Mouse (Mus musculus): ENCODE results near the gene Sh3bp5. TPM values are rescaled to one million over a fixed set of nuclear protein-coding genes. Genes with fewer than 3 reads are reported as not detected.

Gene Sh3bp5
- polyA plus RNA-seq, 1 experiment = 99.5 TPM

GRCm38 (mm10) chr14:31396428-31396827 is 39.5 kb downstream of the Sh3bp5 start:
- TF ChIP-seq CTCF (IDR thresholded peaks at IDR 0.05; ENCODE audit: low read depth, low read length) (no peak), POLR2A (IDR thresholded peaks at IDR 0.05; ENCODE audit: borderline replicate concordance, low read depth, low read length) (no peak)
- H3K27ac ChIP-seq (ENCODE audit: insufficient read depth, low read depth, low read length) = no peak overlapping the region
- peaks cover 36% of the 10 kb centered on the region for H3K4me1 ChIP-seq (ENCODE audit: control insufficient read depth, insufficient read depth, low read length)
- H3K4me3 ChIP-seq (ENCODE audit: insufficient read depth, low read length) = no peak overlapping the region

GRCm38 (mm10) chr14:31395629-31396199 is 40.2 kb downstream of the Sh3bp5 start:
- Histone ChIP-seq H3K4me1 (ENCODE audit: control insufficient read depth, insufficient read depth, low read length) (peaks cover 34% of the 10 kb centered on the region), H3K4me3 (ENCODE audit: insufficient read depth, low read length) (no peak overlapping the region), H3K27ac (ENCODE audit: insufficient read depth, low read depth, low read length) (no peak overlapping the region)
- no peak for TF ChIP-seq CTCF (IDR thresholded peaks at IDR 0.05; ENCODE audit: low read depth, low read length)
- no peak for TF ChIP-seq POLR2A (IDR thresholded peaks at IDR 0.05; ENCODE audit: borderline replicate concordance, low read depth, low read length)

- TF ChIP-seq CTCF (IDR thresholded peaks at IDR 0.05; ENCODE audit: low read depth, low read length) (peak; percentile 6; the same call in 1 of the 2 replicates), POLR2A (IDR thresholded peaks at IDR 0.05; ENCODE audit: borderline replicate concordance, low read depth, low read length) (no peak)
Measured at GRCm38 (mm10) chr14:31394822-31395532, 40.9 kb downstream of the Sh3bp5 start.

GRCm38 (mm10) chr14:31393936-31394630 is 41.8 kb downstream of the Sh3bp5 start:
- H3K4me1 ChIP-seq (ENCODE audit: control insufficient read depth, insufficient read depth, low read length) = peaks cover 50% of the 10 kb centered on the region
- no peak overlapping the region for H3K27ac ChIP-seq (ENCODE audit: insufficient read depth, low read depth, low read length)
- H3K4me3 ChIP-seq (ENCODE audit: insufficient read depth, low read length) = no peak overlapping the region
- TF ChIP-seq POLR2A (IDR thresholded peaks at IDR 0.05; ENCODE audit: borderline replicate concordance, low read depth, low read length) = no peak
- no peak for TF ChIP-seq CTCF (IDR thresholded peaks at IDR 0.05; ENCODE audit: low read depth, low read length)

More at GRCm38 (mm10) chr14:31394822-31395532, 40.9 kb downstream of the Sh3bp5 start:
- no peak overlapping the region for H3K27ac ChIP-seq (ENCODE audit: insufficient read depth, low read depth, low read length)
- H3K4me3 ChIP-seq (ENCODE audit: insufficient read depth, low read length) = no peak overlapping the region
- peaks cover 42% of the 10 kb centered on the region for H3K4me1 ChIP-seq (ENCODE audit: control insufficient read depth, insufficient read depth, low read length)

- Histone ChIP-seq H3K4me3 (ENCODE audit: insufficient read depth, low read length) (no peak overlapping the region), H3K27ac (ENCODE audit: insufficient read depth, low read depth, low read length) (peak overlapping the region; percentile 76), H3K4me1 (ENCODE audit: control insufficient read depth, insufficient read depth, low read length) (peaks cover 50% of the 10 kb centered on the region)
- TF ChIP-seq POLR2A (IDR thresholded peaks at IDR 0.05; ENCODE audit: borderline replicate concordance, low read depth, low read length) = no peak
- TF ChIP-seq CTCF (IDR thresholded peaks at IDR 0.05; ENCODE audit: low read depth, low read length) = no peak
Measured at GRCm38 (mm10) chr14:31393546-31393890, 42.4 kb downstream of the Sh3bp5 start.

- Histone ChIP-seq H3K27ac (ENCODE audit: insufficient read depth, low read depth, low read length) (peak overlapping the region; percentile 76), H3K4me1 (ENCODE audit: control insufficient read depth, insufficient read depth, low read length) (peaks cover 50% of the 10 kb centered on the region), H3K4me3 (ENCODE audit: insufficient read depth, low read length) (no peak overlapping the region)
- TF ChIP-seq CTCF (IDR thresholded peaks at IDR 0.05; ENCODE audit: low read depth, low read length) (no peak), POLR2A (IDR thresholded peaks at IDR 0.05; ENCODE audit: borderline replicate concordance, low read depth, low read length) (no peak)
Measured at GRCm38 (mm10) chr14:31392873-31393545, 42.9 kb downstream of the Sh3bp5 start.

- Histone ChIP-seq H3K4me1 (ENCODE audit: control insufficient read depth, insufficient read depth, low read length) (peaks cover 50% of the 10 kb centered on the region), H3K4me3 (ENCODE audit: insufficient read depth, low read length) (no peak overlapping the region), H3K27ac (ENCODE audit: insufficient read depth, low read depth, low read length) (peak overlapping the region; percentile 33)
- TF ChIP-seq POLR2A (IDR thresholded peaks at IDR 0.05; ENCODE audit: borderline replicate concordance, low read depth, low read length) = no peak
- no peak for TF ChIP-seq CTCF (IDR thresholded peaks at IDR 0.05; ENCODE audit: low read depth, low read length)
Measured at GRCm38 (mm10) chr14:31392300-31392699, 43.6 kb downstream of the Sh3bp5 start.

- H3K27ac ChIP-seq (ENCODE audit: insufficient read depth, low read depth, low read length) = no peak overlapping the region
- no peak overlapping the region for H3K4me3 ChIP-seq (ENCODE audit: insufficient read depth, low read length)
- TF ChIP-seq POLR2A (IDR thresholded peaks at IDR 0.05; ENCODE audit: borderline replicate concordance, low read depth, low read length) (no peak), CTCF (IDR thresholded peaks at IDR 0.05; ENCODE audit: low read depth, low read length) (no peak)
- H3K4me1 ChIP-seq (ENCODE audit: control insufficient read depth, insufficient read depth, low read length) = peaks cover 70% of the 10 kb centered on the region
Measured at GRCm38 (mm10) chr14:31389421-31390147, 46.3 kb downstream of the Sh3bp5 start.

Measured in bone marrow macrophage, adult 2 months (primary cell).